Mouse (Mus musculus): ENCODE measurements around the gene Adgrf5. TPM values are rescaled to one million over a fixed set of nuclear protein-coding genes. Genes with fewer than 3 reads are reported as not detected.

The Adgrf5 gene
- not detected for polyA plus RNA-seq (2017; shearing (Covaris generic))

DNA sequence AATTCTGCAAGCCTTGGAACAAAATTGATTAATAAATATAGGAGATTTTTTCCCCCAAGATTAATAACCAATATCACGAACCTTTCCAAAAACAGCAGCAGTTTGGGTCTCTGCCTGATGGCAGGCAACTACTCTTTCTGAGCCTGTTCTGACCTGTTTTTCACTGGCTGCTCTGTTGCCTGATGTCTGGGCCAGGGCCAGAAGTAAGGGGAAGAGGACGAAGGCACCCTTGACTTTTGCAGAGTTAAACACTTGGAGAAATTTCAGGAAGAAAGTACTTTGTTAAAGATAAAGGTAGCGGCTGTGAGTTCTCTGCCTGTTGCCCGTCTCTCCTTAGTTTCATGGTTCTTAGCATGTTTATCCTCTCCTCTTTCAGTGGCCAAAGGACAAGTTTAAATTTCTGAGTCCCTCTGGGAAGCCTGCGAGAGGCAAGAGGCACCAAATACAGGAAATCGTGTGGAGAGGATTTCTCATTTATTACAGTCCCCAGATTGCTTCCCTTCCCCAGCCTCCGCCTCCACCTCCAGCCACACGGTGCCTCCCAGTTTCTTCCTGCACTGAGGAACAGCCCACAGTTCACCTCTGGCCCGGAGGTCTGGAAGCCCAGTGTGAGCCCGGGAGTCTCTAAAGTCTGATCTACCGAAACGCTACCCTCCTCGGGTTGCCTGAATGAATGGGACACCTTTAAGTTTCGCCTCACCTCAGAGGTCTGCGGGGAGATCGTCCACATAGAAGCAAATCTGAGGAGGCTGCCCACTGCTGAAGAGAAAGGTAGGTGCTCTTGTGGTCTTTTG lies at the start of gene Adgrf5:
Gene Adgrf5 (plus strand): TSS at position 626 of the 794 bp plus-strand sequence.

DNA sequence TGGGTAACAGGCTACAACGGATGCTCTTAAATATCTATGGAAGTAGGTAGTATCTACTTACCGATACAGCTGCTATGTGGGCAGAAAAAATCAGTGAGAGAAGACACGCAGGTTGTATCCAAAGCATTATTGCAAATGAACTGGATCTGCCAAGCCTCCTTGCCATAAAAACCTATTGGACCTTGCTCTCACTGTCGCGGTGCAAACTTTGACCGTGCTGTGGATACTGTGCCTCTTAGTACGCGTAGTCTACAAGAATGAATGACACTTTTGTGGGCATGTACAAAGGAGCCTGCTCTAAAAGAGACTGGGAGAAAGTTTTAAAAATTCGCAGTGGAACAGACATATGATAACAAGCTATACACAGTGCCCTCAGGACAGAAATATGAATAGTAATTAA lies 142.3 kb downstream of the Adgrf5 start, which contains the start of gene Mep1a:
Gene Mep1a (minus strand): TSS at position 221 of the 400 bp plus-strand sequence.

Other genes with a start within 250 kb of the Adgrf5 start
- gene Adgrf1, start 90.1 kb upstream of the Adgrf5 start, polyA plus RNA-seq (2017; shearing (Covaris generic)), result not detected
- gene Mep1a, start 142.4 kb downstream of the Adgrf5 start, polyA plus RNA-seq (2017; shearing (Covaris generic)), result not detected
- gene Ankrd66, start 183.2 kb downstream of the Adgrf5 start, polyA plus RNA-seq (2017; shearing (Covaris generic)), result not detected
- gene Pla2g7, start 207.6 kb downstream of the Adgrf5 start, polyA plus RNA-seq (2017; shearing (Covaris generic)), result not detected